Mouse (Mus musculus) kidney, embryonic 14.5 days (tissue): ENCODE results near the gene Kcnk6. TPM values are rescaled to one million over a fixed set of nuclear protein-coding genes. Genes with fewer than 3 reads are reported as not detected.
A peak's percentile ranks its signal among the peaks of the same experiment; 100 is the strongest.

Source experiments
- ATAC-seq: fragments of 200-750 bp; cut with Nextera tagmentation; 2 replicates; pipeline ENCODE4 v1.8.0; 2017; ENCODE audit warnings: moderate number of reproducible peaks, mild to moderate bottlenecking, moderate TSS enrichment, moderate library complexity; ENCODE audit not compliant: low FRiP score, low TSS enrichment
- H3K27ac ChIP-seq: fragments of 300-500 bp; sonication (generic); 2 replicates; pipeline ENCODE4 v1.5.1; 2014; ENCODE audit warnings: low read depth, mild to moderate bottlenecking, low read length, moderate library complexity, mixed read lengths
- H3K27me3 ChIP-seq: fragments of 300-500 bp; sonication (generic); 2 replicates; pipeline ENCODE4 v1.6.1; 2014; ENCODE audit warnings: mild to moderate bottlenecking, low read length; ENCODE audit not compliant: control insufficient read depth, insufficient read depth
- H3K36me3 ChIP-seq: fragments of 300-500 bp; sonication (generic); 2 replicates; pipeline ENCODE4 v1.6.1; 2014; ENCODE audit warnings: low read length, mixed read lengths; ENCODE audit not compliant: control insufficient read depth, insufficient read depth
- H3K4me1 ChIP-seq: fragments of 300-500 bp; sonication (generic); 2 replicates; pipeline ENCODE4 v1.6.1; 2014; ENCODE audit warnings: low read length, mixed read lengths; ENCODE audit not compliant: control insufficient read depth, insufficient read depth
- H3K4me2 ChIP-seq: fragments of 300-500 bp; sonication (generic); replicated peaks from 2 replicates; pipeline ENCODE4 v1.6.1; 2014; ENCODE audit warnings: low read depth, mild to moderate bottlenecking, low read length
- H3K4me3 ChIP-seq: fragments of 300-500 bp; sonication (generic); 2 replicates; pipeline ENCODE4 v1.5.1; 2014; ENCODE audit warnings: mild to moderate bottlenecking, low read length
- H3K9ac ChIP-seq: fragments of 300-500 bp; sonication (generic); 2 replicates; pipeline ENCODE4 v1.6.1; 2014; ENCODE audit warnings: low read depth, mild to moderate bottlenecking, low read length, moderate library complexity
- H3K9me3 ChIP-seq: fragments of 300-500 bp; sonication (generic); 2 replicates; pipeline ENCODE4 v1.6.1; 2016; ENCODE audit warnings: low read length; ENCODE audit not compliant: control insufficient read depth
- WGBS: fragments of 180-500 bp; shearing (Covaris S2); extraction: QIAGEN DNeasy Blood & Tissue Kit; methylation state at CpG from one replicate; pipeline ENCODE4 v1.1.7; 2014; 5-methylcytosine and 5-hydroxymethylcytosine counted together
- polyA plus RNA-seq: library from polyadenylated mRNA; unstranded; fragments of >200 nt; fragmentation: Nextera tagmentation; extraction: Ambion mirVana; gene quantifications from 2 replicates; pipeline ENCODE4 v1.2.1, GENCODE M21; 2014

Gene Kcnk6
- polyA plus RNA-seq, 1 experiment from 2014 or later: 0.62 TPM

GRCm38 (mm10) chr7:29270445-29270844, 38.1 kb upstream of the Kcnk6 start:
- ATAC-seq: no peak
- Histone ChIP-seq H3K9ac (no peak overlapping the region), H3K27ac (no peak overlapping the region), H3K4me1 (peaks cover 13% of the 10 kb centered on the region; the same call in 1 of the 2 replicates), H3K4me3 (no peak overlapping the region), H3K27me3 (no peaks in the 10 kb centered on the region), H3K36me3 (no peaks in the 10 kb centered on the region), H3K4me2 (no peak overlapping the region), H3K9me3 (no peaks in the 10 kb centered on the region)
- 82% methylated on average over 4 of the region's 4 CpGs for WGBS

GRCm38 (mm10) chr7:29266931-29267330, 34.6 kb upstream of the Kcnk6 start:
- Histone ChIP-seq H3K9ac (no peak overlapping the region), H3K36me3 (no peaks in the 10 kb centered on the region), H3K27ac (no peak overlapping the region), H3K4me1 (peaks cover 25% of the 10 kb centered on the region), H3K9me3 (no peaks in the 10 kb centered on the region), H3K27me3 (no peaks in the 10 kb centered on the region), H3K4me2 (no peak overlapping the region), H3K4me3 (no peak overlapping the region)
- peak; percentile 50; the same call in 1 of the 2 replicates for ATAC-seq
- 46% methylated on average over 4 of the region's 4 CpGs for WGBS

- peaks cover 19% of the 10 kb centered on the region; the same call in 1 of the 2 replicates for H3K4me1 ChIP-seq
- no peaks in the 10 kb centered on the region for H3K9me3 ChIP-seq
- H3K27ac ChIP-seq: no peak overlapping the region
- no peaks in the 10 kb centered on the region for H3K36me3 ChIP-seq
- peak; percentile 54 for ATAC-seq
- H3K4me3 ChIP-seq: no peak overlapping the region
- no peak overlapping the region for H3K4me2 ChIP-seq
- H3K9ac ChIP-seq: no peak overlapping the region
- 51% methylated on average over 7 of the region's 7 CpGs for WGBS
- H3K27me3 ChIP-seq: no peaks in the 10 kb centered on the region
These were observed 33.3 kb upstream of the Kcnk6 start for GRCm38 (mm10) chr7:29265636-29266035.

- no peak for ATAC-seq
- Histone ChIP-seq H3K9ac (no peak overlapping the region), H3K36me3 (no peaks in the 10 kb centered on the region; the same call in 1 of the 2 replicates), H3K9me3 (no peaks in the 10 kb centered on the region), H3K27ac (no peak overlapping the region), H3K4me3 (no peak overlapping the region), H3K4me1 (peaks cover 21% of the 10 kb centered on the region; the same call in 1 of the 2 replicates), H3K27me3 (no peaks in the 10 kb centered on the region), H3K4me2 (no peak overlapping the region)
- WGBS: 84% methylated on average over 3 of the region's 3 CpGs
These were observed 31.5 kb upstream of the Kcnk6 start for GRCm38 (mm10) chr7:29263831-29264230.

- no peaks in the 10 kb centered on the region for H3K27me3 ChIP-seq
- H3K4me2 ChIP-seq: no peak overlapping the region
- H3K36me3 ChIP-seq: no peaks in the 10 kb centered on the region; the same call in 1 of the 2 replicates
- no peaks in the 10 kb centered on the region for H3K9me3 ChIP-seq
- WGBS: 45% methylated on average over 6 of the region's 6 CpGs
- peaks cover 21% of the 10 kb centered on the region; the same call in 1 of the 2 replicates for H3K4me1 ChIP-seq
- H3K4me3 ChIP-seq: no peak overlapping the region
- H3K27ac ChIP-seq: no peak overlapping the region
- no peak for ATAC-seq
- no peak overlapping the region for H3K9ac ChIP-seq
These were observed 29.8 kb upstream of the Kcnk6 start for GRCm38 (mm10) chr7:29262151-29262550.

- no peak for ATAC-seq
- Histone ChIP-seq H3K9me3 (no peaks in the 10 kb centered on the region), H3K27me3 (no peaks in the 10 kb centered on the region), H3K4me2 (no peak overlapping the region), H3K27ac (no peak overlapping the region), H3K9ac (no peak overlapping the region), H3K4me1 (peaks cover 20% of the 10 kb centered on the region; the same call in 1 of the 2 replicates), H3K4me3 (no peak overlapping the region), H3K36me3 (no peaks in the 10 kb centered on the region; the same call in 1 of the 2 replicates)
- 78% methylated on average over 10 of the region's 10 CpGs for WGBS
These were observed 27.7 kb upstream of the Kcnk6 start for GRCm38 (mm10) chr7:29259781-29260730.

- Histone ChIP-seq H3K9ac (no peak overlapping the region), H3K4me2 (no peak overlapping the region), H3K9me3 (no peaks in the 10 kb centered on the region), H3K36me3 (no peaks in the 10 kb centered on the region; the same call in 1 of the 2 replicates), H3K27ac (no peak overlapping the region), H3K4me3 (no peak overlapping the region), H3K27me3 (no peaks in the 10 kb centered on the region), H3K4me1 (peaks cover 21% of the 10 kb centered on the region; the same call in 1 of the 2 replicates)
- no peak for ATAC-seq
- WGBS: 94% methylated on average over 1 of the region's 1 CpGs
These were observed 25.1 kb upstream of the Kcnk6 start for GRCm38 (mm10) chr7:29257368-29257767.

GRCm38 (mm10) chr7:29255875-29256274, 23.6 kb upstream of the Kcnk6 start:
- Histone ChIP-seq H3K27ac (no peak overlapping the region), H3K36me3 (no peaks in the 10 kb centered on the region; the same call in 1 of the 2 replicates), H3K9ac (no peak overlapping the region), H3K27me3 (no peaks in the 10 kb centered on the region), H3K4me1 (peaks cover 16% of the 10 kb centered on the region; the same call in 1 of the 2 replicates), H3K9me3 (no peaks in the 10 kb centered on the region), H3K4me2 (no peak overlapping the region), H3K4me3 (no peak overlapping the region)
- WGBS: 89% methylated on average over 4 of the region's 4 CpGs
- ATAC-seq: no peak

GRCm38 (mm10) chr7:29253842-29254241, 21.5 kb upstream of the Kcnk6 start:
- Histone ChIP-seq H3K9me3 (no peaks in the 10 kb centered on the region), H3K4me1 (peaks cover 13% of the 10 kb centered on the region; the same call in 1 of the 2 replicates), H3K9ac (no peak overlapping the region), H3K27ac (no peak overlapping the region), H3K27me3 (peaks cover 5% of the 10 kb centered on the region; the same call in 1 of the 2 replicates), H3K4me2 (no peak overlapping the region), H3K4me3 (no peak overlapping the region), H3K36me3 (no peaks in the 10 kb centered on the region; the same call in 1 of the 2 replicates)
- WGBS: 28% methylated on average over 5 of the region's 5 CpGs
- no peak for ATAC-seq
